Mouse (Mus musculus): ENCODE data around the gene Cwc22.
A peak's percentile ranks its signal among the peaks of the same experiment; 100 is the strongest.

Gene Cwc22

GRCm38 (mm10) chr2:77945596-77946485 lies at the start of gene Cwc22:
TSS of gene Cwc22 (minus strand) at chr2:77946375.
- DNase-seq (ENCODE audit: low spot score): peak; percentile 98

GRCm38 (mm10) chr2:77993727-77994401 lies 47.7 kb upstream of the Cwc22 start:
- DNase-seq (ENCODE audit: low spot score): no peak

GRCm38 (mm10) chr2:77992951-77993604 lies 46.9 kb upstream of the Cwc22 start:
- DNase-seq (ENCODE audit: low spot score): no peak

GRCm38 (mm10) chr2:77990820-77991219 lies 44.6 kb upstream of the Cwc22 start:
- DNase-seq (ENCODE audit: low spot score): no peak

GRCm38 (mm10) chr2:77990121-77990520 lies 43.9 kb upstream of the Cwc22 start:
- DNase-seq (ENCODE audit: low spot score): no peak

- no peak for DNase-seq (ENCODE audit: low spot score)
Measured at GRCm38 (mm10) chr2:77989390-77989789, 43.2 kb upstream of the Cwc22 start.

GRCm38 (mm10) chr2:77985991-77986730 lies 40.0 kb upstream of the Cwc22 start:
- DNase-seq (ENCODE audit: low spot score): no peak

- no peak for DNase-seq (ENCODE audit: low spot score)
Measured at GRCm38 (mm10) chr2:77984209-77984608, 38.0 kb upstream of the Cwc22 start.

GRCm38 (mm10) chr2:77981826-77982225 lies 35.7 kb upstream of the Cwc22 start:
- DNase-seq (ENCODE audit: low spot score): no peak

GRCm38 (mm10) chr2:77980696-77981095 lies 34.5 kb upstream of the Cwc22 start:
- DNase-seq (ENCODE audit: low spot score): no peak

GRCm38 (mm10) chr2:77979519-77979918 lies 33.3 kb upstream of the Cwc22 start:
- no peak for DNase-seq (ENCODE audit: low spot score)

GRCm38 (mm10) chr2:77979081-77979480 lies 32.9 kb upstream of the Cwc22 start:
- no peak for DNase-seq (ENCODE audit: low spot score)

- DNase-seq (ENCODE audit: low spot score): no peak
Measured at GRCm38 (mm10) chr2:77978256-77978655, 32.1 kb upstream of the Cwc22 start.

GRCm38 (mm10) chr2:77976321-77976920 lies 30.2 kb upstream of the Cwc22 start:
- DNase-seq (ENCODE audit: low spot score): no peak

GRCm38 (mm10) chr2:77975606-77976005 lies 29.4 kb upstream of the Cwc22 start:
- no peak for DNase-seq (ENCODE audit: low spot score)

- no peak for DNase-seq (ENCODE audit: low spot score)
Measured at GRCm38 (mm10) chr2:77974986-77975385, 28.8 kb upstream of the Cwc22 start.

- DNase-seq (ENCODE audit: low spot score): no peak
Measured at GRCm38 (mm10) chr2:77974366-77974765, 28.2 kb upstream of the Cwc22 start.

- DNase-seq (ENCODE audit: low spot score): no peak
Measured at GRCm38 (mm10) chr2:77973296-77973695, 27.1 kb upstream of the Cwc22 start.

GRCm38 (mm10) chr2:77972541-77972940 lies 26.4 kb upstream of the Cwc22 start:
- DNase-seq (ENCODE audit: low spot score): no peak

GRCm38 (mm10) chr2:77971871-77972270 lies 25.7 kb upstream of the Cwc22 start:
- DNase-seq (ENCODE audit: low spot score): no peak

- no peak for DNase-seq (ENCODE audit: low spot score)
Measured at GRCm38 (mm10) chr2:77971361-77971760, 25.2 kb upstream of the Cwc22 start.

- no peak for DNase-seq (ENCODE audit: low spot score)
Measured at GRCm38 (mm10) chr2:77970556-77970955, 24.4 kb upstream of the Cwc22 start.

All from testis, postnatal 10 days (tissue).